Mouse (Mus musculus) central nervous system, embryonic 11.5 days (tissue): ENCODE results near the gene Veph1. TPM values are rescaled to one million over a fixed set of nuclear protein-coding genes. Genes with fewer than 3 reads are reported as not detected.

Experiments used
- polyA plus RNA-seq: library from polyadenylated mRNA; depleted of rRNA; stranded (reverse); fragments of >200 nt; gene quantifications from 2 replicates; pipeline ENCODE4 v1.2.3, GENCODE M21; 2012; rRNA removed

Gene Veph1
- polyA plus RNA-seq = 4.0 and 4.7 TPM in 2 replicates

DNA sequence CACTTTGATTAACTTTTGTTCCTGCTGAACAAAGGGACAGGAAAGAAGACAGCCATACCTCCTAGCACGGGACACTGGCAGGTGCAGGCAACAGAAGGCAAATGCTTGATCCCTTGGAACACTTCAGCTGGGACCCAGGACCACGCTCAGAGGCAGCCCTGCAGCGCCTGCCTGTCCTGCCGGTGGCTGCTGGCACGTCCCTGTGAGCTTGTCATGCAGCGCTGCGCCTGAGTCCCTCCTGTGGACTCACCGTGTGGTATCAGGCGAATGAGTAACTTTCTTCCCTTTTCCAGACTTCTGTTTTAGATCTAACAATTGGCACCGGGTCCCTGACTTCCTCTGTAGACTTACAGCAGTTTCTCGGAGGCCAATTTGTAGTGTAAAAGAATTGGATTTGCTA, at the start of gene Veph1:
Gene Veph1, minus strand, starts transcription at position 293 of the 400 bp plus-strand sequence.

GRCm38 (mm10) chr3:66219655-66220191, 76.9 kb downstream of the Veph1 start, which contains the start of gene Ptx3:
Gene Ptx3, plus strand, starts transcription at chr3:66219910.

Other genes with a start within 250 kb of the Veph1 start
- 29.2 and 51.6 TPM in 2 replicates for gene Ptx3, start 76.9 kb downstream of the Veph1 start, polyA plus RNA-seq